Mouse (Mus musculus) lung, embryonic 15.5 days (tissue): ENCODE data around the gene Rad54l2. TPM values are rescaled to one million over a fixed set of nuclear protein-coding genes. Genes with fewer than 3 reads are reported as not detected.

Source experiments
- ATAC-seq: fragments of 200-750 bp; cut with Nextera tagmentation; 2 replicates; pipeline ENCODE4 v1.8.0; 2017; ENCODE audit warnings: moderate number of reproducible peaks, borderline replicate concordance; ENCODE audit not compliant: low FRiP score, low TSS enrichment; ENCODE audit errors: extremely low read depth
- H3K27ac ChIP-seq: fragments of 300-500 bp; sonication (generic); 2 replicates; pipeline ENCODE4 v1.5.1; 2015; ENCODE audit warnings: moderate library complexity, mild to moderate bottlenecking, inconsistent platforms
- H3K27me3 ChIP-seq: fragments of 300-500 bp; sonication (generic); 2 replicates; pipeline ENCODE4 v1.6.1; 2015; ENCODE audit warnings: inconsistent platforms
- H3K36me3 ChIP-seq: fragments of 300-500 bp; sonication (generic); 2 replicates; pipeline ENCODE4 v1.6.1; 2015; ENCODE audit warnings: inconsistent platforms
- H3K4me1 ChIP-seq: fragments of 300-500 bp; sonication (generic); 2 replicates; pipeline ENCODE4 v1.6.1; 2015; ENCODE audit warnings: inconsistent platforms
- H3K4me2 ChIP-seq: fragments of 300-500 bp; sonication (generic); 2 replicates; pipeline ENCODE4 v1.6.1; 2015; ENCODE audit warnings: inconsistent platforms, mild to moderate bottlenecking, moderate library complexity
- H3K4me3 ChIP-seq: fragments of 300-500 bp; sonication (generic); 2 replicates; pipeline ENCODE4 v1.5.1; 2015; ENCODE audit warnings: mild to moderate bottlenecking, inconsistent platforms
- H3K9ac ChIP-seq: fragments of 300-500 bp; sonication (generic); 2 replicates; pipeline ENCODE4 v1.6.1; 2015; ENCODE audit warnings: inconsistent platforms
- H3K9me3 ChIP-seq: fragments of 300-500 bp; sonication (generic); 2 replicates; pipeline ENCODE4 v1.6.1; 2016; ENCODE audit warnings: inconsistent platforms
- WGBS: fragments of 180-500 bp; shearing (Covaris S2); methylation state at CpG from one replicate; pipeline ENCODE4 v1.1.7; 2015; 5-methylcytosine and 5-hydroxymethylcytosine counted together
- polyA plus RNA-seq: library from polyadenylated mRNA; unstranded; fragments of >200 nt; fragmentation: Nextera tagmentation; extraction: Ambion mirVana; gene quantifications from 2 replicates; pipeline ENCODE4 v1.2.1, GENCODE M21; 2015

The Rad54l2 gene
- polyA plus RNA-seq, 1 experiment from 2014 or later: 7.1 TPM

GRCm38 (mm10) chr9:106664856-106665255 is 124.1 kb downstream of the Rad54l2 start:
- no peak overlapping the region for H3K9ac ChIP-seq
- H3K9me3 ChIP-seq: no peaks in the 10 kb centered on the region
- WGBS: 84% methylated on average over 6 of the region's 6 CpGs
- H3K27me3 ChIP-seq: no peaks in the 10 kb centered on the region
- H3K4me2 ChIP-seq: no peak overlapping the region
- no peaks in the 10 kb centered on the region for H3K4me1 ChIP-seq
- no peak overlapping the region for H3K4me3 ChIP-seq
- ATAC-seq: no peak
- H3K36me3 ChIP-seq: peaks cover 22% of the 10 kb centered on the region; the same call in 1 of the 2 replicates
- H3K27ac ChIP-seq: no peak overlapping the region

DNA sequence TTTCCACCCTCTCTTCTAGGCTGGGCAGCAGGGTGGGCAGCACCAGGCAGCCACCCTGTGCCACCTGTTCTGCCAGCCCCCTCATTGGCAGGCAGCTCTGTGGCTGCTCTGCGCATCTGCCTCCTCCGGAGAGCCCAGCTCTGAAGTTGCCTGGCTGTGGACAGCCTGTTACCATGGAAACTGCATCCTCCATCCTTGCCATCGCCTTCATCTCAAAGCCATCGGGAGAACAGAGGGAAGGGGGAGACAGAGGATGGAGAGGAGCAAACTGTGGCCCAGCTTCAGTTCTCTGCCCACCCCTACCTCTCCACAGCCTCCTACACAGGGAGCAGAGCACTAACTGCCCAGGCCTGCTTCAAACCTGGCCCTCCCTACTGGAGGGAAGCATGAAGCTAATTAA is 124.6 kb downstream of the Rad54l2 start:
- ATAC-seq: no peak
- Histone ChIP-seq H3K4me2 (no peak overlapping the region), H3K27me3 (no peaks in the 10 kb centered on the region), H3K4me1 (no peaks in the 10 kb centered on the region), H3K9me3 (no peaks in the 10 kb centered on the region), H3K27ac (no peak overlapping the region), H3K9ac (no peak overlapping the region), H3K4me3 (no peak overlapping the region), H3K36me3 (peaks cover 21% of the 10 kb centered on the region; the same call in 1 of the 2 replicates)
- WGBS: 78% methylated on average over 4 of the region's 4 CpGs

DNA sequence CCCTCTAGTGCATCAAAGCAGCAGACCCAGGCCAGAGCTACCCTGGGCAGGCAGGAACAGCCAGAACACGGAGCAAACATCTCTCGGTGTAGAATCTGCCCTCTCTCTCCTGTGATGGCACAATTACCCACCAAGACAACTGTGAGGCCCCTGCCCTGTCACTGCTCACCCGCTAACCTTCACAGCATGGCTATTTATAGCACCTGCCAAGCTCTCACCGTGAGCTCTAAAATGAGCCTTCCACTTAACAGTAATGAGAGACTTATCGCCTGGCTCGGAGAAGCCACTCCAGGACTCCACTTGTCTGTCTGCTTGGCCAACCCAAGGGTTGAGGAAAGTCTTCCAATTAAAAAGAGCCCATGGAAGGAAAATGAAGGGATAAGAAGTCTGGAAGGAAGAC is 125.8 kb downstream of the Rad54l2 start:
- Histone ChIP-seq H3K9ac (no peak overlapping the region), H3K36me3 (peaks cover 22% of the 10 kb centered on the region), H3K4me3 (no peak overlapping the region), H3K4me2 (no peak overlapping the region), H3K9me3 (no peaks in the 10 kb centered on the region), H3K27ac (no peak overlapping the region), H3K4me1 (no peaks in the 10 kb centered on the region), H3K27me3 (no peaks in the 10 kb centered on the region)
- ATAC-seq: no peak
- 81% methylated on average over 6 of the region's 6 CpGs for WGBS

GRCm38 (mm10) chr9:106659935-106660334 is 129.1 kb downstream of the Rad54l2 start:
- no peak overlapping the region for H3K4me3 ChIP-seq
- H3K27me3 ChIP-seq: peaks cover 14% of the 10 kb centered on the region
- peaks cover 18% of the 10 kb centered on the region; the same call in 1 of the 2 replicates for H3K36me3 ChIP-seq
- no peak overlapping the region for H3K27ac ChIP-seq
- H3K4me1 ChIP-seq: peaks cover 5% of the 10 kb centered on the region
- no peak for ATAC-seq
- no peak overlapping the region for H3K9ac ChIP-seq
- 70% methylated on average over 1 of the region's 1 CpGs for WGBS
- H3K9me3 ChIP-seq: no peaks in the 10 kb centered on the region
- H3K4me2 ChIP-seq: no peak overlapping the region

- H3K4me1 ChIP-seq: peaks cover 5% of the 10 kb centered on the region
- H3K9ac ChIP-seq: no peak overlapping the region
- peaks cover 18% of the 10 kb centered on the region; the same call in 1 of the 2 replicates for H3K36me3 ChIP-seq
- no peak overlapping the region for H3K4me3 ChIP-seq
- H3K4me2 ChIP-seq: no peak overlapping the region
- no peaks in the 10 kb centered on the region for H3K9me3 ChIP-seq
- no peak for ATAC-seq
- 69% methylated on average over 7 of the region's 7 CpGs for WGBS
- H3K27me3 ChIP-seq: peaks cover 19% of the 10 kb centered on the region
- no peak overlapping the region for H3K27ac ChIP-seq
Observed at GRCm38 (mm10) chr9:106659441-106659840, 129.6 kb downstream of the Rad54l2 start.

GRCm38 (mm10) chr9:106657592-106657991 is 131.4 kb downstream of the Rad54l2 start:
- Histone ChIP-seq H3K27ac (no peak overlapping the region), H3K9ac (no peak overlapping the region), H3K36me3 (peaks cover 16% of the 10 kb centered on the region; the same call in 1 of the 2 replicates), H3K4me2 (no peak overlapping the region), H3K27me3 (peaks cover 28% of the 10 kb centered on the region), H3K4me1 (peaks cover 5% of the 10 kb centered on the region), H3K9me3 (no peaks in the 10 kb centered on the region), H3K4me3 (no peak overlapping the region)
- ATAC-seq: no peak
- 28% methylated on average over 5 of the region's 5 CpGs for WGBS

DNA sequence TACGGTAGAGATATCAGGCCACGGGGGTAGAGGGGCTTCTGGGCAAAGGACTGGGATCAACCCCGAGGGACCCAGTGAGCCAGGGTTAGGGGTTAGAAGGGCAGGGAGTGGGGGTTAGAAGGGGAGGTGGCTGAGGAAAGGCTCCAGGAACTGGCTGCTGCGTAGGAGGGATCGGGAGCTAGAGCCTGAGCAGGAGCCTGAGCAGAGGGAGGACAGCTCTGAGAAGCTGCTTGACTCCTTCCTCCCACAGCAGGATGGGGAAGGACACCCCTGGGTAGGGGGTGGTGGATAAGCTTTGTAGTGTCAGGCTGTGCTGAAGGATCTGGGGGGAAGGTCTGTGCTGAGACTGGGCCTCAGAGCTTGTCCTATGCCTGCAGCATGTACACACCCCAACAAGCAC is 132.2 kb downstream of the Rad54l2 start:
- no peak overlapping the region for H3K4me2 ChIP-seq
- no peaks in the 10 kb centered on the region for H3K9me3 ChIP-seq
- H3K27ac ChIP-seq: no peak overlapping the region
- peaks cover 5% of the 10 kb centered on the region for H3K4me1 ChIP-seq
- ATAC-seq: no peak
- peaks cover 8% of the 10 kb centered on the region; the same call in 1 of the 2 replicates for H3K36me3 ChIP-seq
- H3K9ac ChIP-seq: no peak overlapping the region
- peaks cover 28% of the 10 kb centered on the region for H3K27me3 ChIP-seq
- H3K4me3 ChIP-seq: no peak overlapping the region
- 37% methylated on average over 5 of the region's 5 CpGs for WGBS

DNA sequence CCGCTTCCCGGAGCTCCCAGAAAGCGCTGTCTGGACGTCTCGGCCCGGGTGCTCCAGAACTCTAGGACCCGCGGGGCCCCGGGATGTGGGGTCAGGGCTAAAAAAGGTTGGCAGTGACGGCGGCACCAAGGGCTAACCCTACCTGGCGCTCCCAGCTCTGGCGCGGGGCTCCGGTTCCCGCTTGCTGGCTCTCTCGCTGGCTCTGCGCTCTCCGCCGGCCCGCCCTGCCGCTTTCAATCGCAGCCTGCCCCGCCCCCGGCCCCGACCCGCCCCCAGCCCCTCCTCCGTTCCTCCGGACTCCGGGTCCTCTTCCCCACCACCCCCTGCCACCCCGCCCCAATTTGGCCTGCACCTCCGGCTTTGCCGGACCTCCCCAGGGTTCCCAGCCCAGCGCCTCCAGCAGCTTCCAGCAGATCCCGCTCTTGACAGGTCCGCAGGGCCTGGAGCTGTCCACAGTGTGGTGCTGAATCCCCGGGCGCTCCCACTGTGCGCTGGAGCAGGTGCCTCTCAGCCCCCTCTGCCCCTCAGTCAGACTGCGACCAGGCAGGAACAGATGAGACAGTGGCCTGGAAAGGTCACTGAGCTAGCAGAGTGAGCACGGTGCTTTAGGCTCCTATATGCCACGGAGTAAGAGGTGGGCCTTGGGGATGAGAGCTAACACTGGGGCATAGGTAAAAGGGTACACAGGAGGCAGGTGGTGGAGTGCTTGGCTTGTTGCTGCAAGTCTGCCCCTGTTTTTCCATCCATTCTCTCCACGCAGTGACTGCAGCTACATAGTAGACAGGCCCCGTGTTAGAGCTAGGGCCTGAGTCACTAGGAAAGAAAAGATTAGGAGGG is 132.9 kb downstream of the Rad54l2 start, which contains the start of gene Grm2:
TSS of gene Grm2 (minus strand) at position 199 of the 837 bp plus-strand sequence.
- Histone ChIP-seq H3K36me3 (peaks cover 7% of the 10 kb centered on the region; the same call in 1 of the 2 replicates), H3K27ac (no peak within 1 kb of the TSS), H3K4me3 (peak within 1 kb of the TSS; percentile 26), H3K4me2 (peak within 1 kb of the TSS; percentile 54), H3K9ac (no peak within 1 kb of the TSS), H3K4me1 (peaks cover 5% of the 10 kb centered on the region), H3K27me3 (peaks cover 28% of the 10 kb centered on the region), H3K9me3 (no peaks in the 10 kb centered on the region)
- peak; percentile 53; the same call in 1 of the 2 replicates for ATAC-seq
- 1% methylated on average over 33 of the region's 44 CpGs for WGBS

- peaks cover 28% of the 10 kb centered on the region for H3K27me3 ChIP-seq
- WGBS: 65% methylated on average over 1 of the region's 1 CpGs
- no peak for ATAC-seq
- H3K4me1 ChIP-seq: peaks cover 5% of the 10 kb centered on the region
- H3K4me3 ChIP-seq: no peak overlapping the region
- H3K4me2 ChIP-seq: no peak overlapping the region
- no peak overlapping the region for H3K9ac ChIP-seq
- no peaks in the 10 kb centered on the region for H3K9me3 ChIP-seq
- no peak overlapping the region for H3K27ac ChIP-seq
- H3K36me3 ChIP-seq: no peaks in the 10 kb centered on the region
Observed at GRCm38 (mm10) chr9:106652720-106653119, 136.3 kb downstream of the Rad54l2 start.

DNA sequence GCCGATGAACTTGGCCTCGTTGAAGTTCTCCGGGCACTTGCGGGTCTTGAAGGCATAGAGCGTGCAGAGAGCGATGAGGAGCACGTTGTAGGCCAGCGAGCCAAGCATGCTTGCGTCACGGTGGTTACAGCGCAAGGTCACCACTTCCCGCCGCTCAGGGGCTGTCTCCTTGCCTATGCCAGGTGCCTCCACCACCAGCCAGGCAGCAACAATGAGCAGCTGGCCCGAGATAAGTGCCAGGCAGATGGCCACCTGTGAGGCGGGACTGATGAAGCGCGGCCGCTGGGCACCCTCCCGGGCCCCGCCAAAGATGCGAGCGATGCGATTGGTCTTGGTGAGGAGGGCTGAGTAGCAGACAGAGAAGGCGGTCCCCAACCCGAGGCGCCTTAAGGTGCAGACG is 141.8 kb downstream of the Rad54l2 start:
- 56% methylated on average over 27 of the region's 27 CpGs for WGBS
- H3K27ac ChIP-seq: no peak overlapping the region

DNA sequence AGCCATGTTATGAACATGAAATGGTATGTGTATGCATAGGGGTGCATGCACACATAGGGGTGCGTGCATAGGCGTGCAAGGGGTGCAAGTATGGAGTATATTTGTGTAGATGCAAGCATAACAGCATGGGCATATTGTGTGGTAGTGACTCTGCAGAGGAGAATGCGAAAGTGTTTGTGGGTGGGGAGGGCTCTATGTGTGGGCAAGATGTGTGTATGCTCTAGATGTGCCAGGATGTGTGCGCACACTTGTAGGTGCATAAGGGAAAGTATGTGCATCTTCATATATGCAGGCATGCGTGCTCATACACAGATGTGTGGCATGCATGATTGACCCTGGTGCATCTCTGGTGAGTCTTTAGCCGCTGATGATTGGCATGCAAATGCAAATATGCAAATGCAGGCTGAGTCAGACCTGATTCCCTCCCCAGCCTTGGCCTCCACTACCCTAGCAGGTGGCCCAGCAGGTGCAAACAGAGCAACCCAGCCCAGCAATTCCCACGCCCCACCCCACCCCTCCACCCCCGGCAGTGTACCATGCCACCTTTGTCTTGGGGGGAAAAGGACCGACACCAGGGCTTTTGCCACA is 143.2 kb downstream of the Rad54l2 start:
- no peak for ATAC-seq

More for the DNA sequence above, 141.8 kb downstream of the Rad54l2 start:
- no peaks in the 10 kb centered on the region for H3K36me3 ChIP-seq
- H3K4me2 ChIP-seq: no peak overlapping the region
- no peak for ATAC-seq
- no peaks in the 10 kb centered on the region for H3K9me3 ChIP-seq
- no peak overlapping the region for H3K9ac ChIP-seq
- H3K4me1 ChIP-seq: no peaks in the 10 kb centered on the region
- no peak overlapping the region for H3K4me3 ChIP-seq
- peaks cover 3% of the 10 kb centered on the region; the same call in 1 of the 2 replicates for H3K27me3 ChIP-seq

DNA sequence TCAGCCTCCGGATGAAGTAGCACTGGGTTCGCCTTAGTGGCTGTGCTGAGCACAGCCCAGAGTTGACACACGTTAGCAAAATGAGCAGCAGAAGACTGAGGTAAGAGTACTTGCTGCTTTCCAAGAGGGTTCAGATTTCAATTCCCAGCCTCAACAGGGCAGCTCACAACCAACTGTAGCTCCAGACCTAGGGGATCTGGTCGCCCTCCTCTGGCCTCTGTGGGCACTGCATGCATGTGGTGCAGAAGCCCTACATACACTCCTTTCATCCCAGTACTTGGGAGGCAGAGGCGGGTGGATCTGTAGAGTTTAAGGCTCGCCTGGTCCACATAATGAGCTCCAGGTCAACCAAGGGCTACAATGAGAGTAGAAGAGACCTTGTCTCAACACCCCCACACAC is 145.2 kb downstream of the Rad54l2 start:
- Histone ChIP-seq H3K4me3 (no peak overlapping the region), H3K27me3 (peaks cover 3% of the 10 kb centered on the region; the same call in 1 of the 2 replicates), H3K9ac (no peak overlapping the region), H3K4me1 (no peaks in the 10 kb centered on the region), H3K4me2 (no peak overlapping the region), H3K36me3 (no peaks in the 10 kb centered on the region), H3K9me3 (no peaks in the 10 kb centered on the region), H3K27ac (no peak overlapping the region)
- 59% methylated on average over 6 of the region's 6 CpGs for WGBS
- no peak for ATAC-seq

More for the DNA sequence above, 143.2 kb downstream of the Rad54l2 start:
- Histone ChIP-seq H3K36me3 (no peaks in the 10 kb centered on the region), H3K27me3 (peaks cover 3% of the 10 kb centered on the region; the same call in 1 of the 2 replicates), H3K4me3 (no peak overlapping the region), H3K4me2 (no peak overlapping the region), H3K9me3 (no peaks in the 10 kb centered on the region), H3K4me1 (no peaks in the 10 kb centered on the region), H3K27ac (no peak overlapping the region), H3K9ac (no peak overlapping the region)
- WGBS: 72% methylated on average over 9 of the region's 9 CpGs
